Mouse (Mus musculus) erythroblast, adult 5-6 weeks (primary cell): ENCODE data around the gene Clec2g. TPM values are rescaled to one million over a fixed set of nuclear protein-coding genes. Genes with fewer than 3 reads are reported as not detected.
"Not testable (repeated sequence)": the region's sequence is repeated elsewhere in the genome, so short reads cannot be mapped to it uniquely, and the experiment has no call there.

Experiments
- ATAC-seq: replicated peaks from 2 replicates; pipeline ENCODE4 v1.8.0; 2016; ENCODE audit warnings: moderate number of reproducible peaks, mild to moderate bottlenecking, moderate TSS enrichment, inconsistent platforms; ENCODE audit not compliant: poor library complexity, low FRiP score, severe bottlenecking
- total RNA-seq, 2 experiments: library from RNA; stranded (forward) in 1 of 2; stranded (reverse) in 1 of 2; fragments of 150-400 nt in 1 of 2; fragments of 200-764, 138-1000 nt in 1 of 2; gene quantifications; 2 replicates each; pipeline versions ENCODE4 v1.2.3 to v1.2.4; 2015 to 2017; ENCODE audit warnings: low replicate concordance in 2 of 2

Clec2g gene
- total RNA-seq, 2 experiments from 2014 or later, result not detected

GRCm38 (mm10) chr6:129009846-129010504 is 75.8 kb downstream of the Clec2g start:
- ATAC-seq, result not testable (repeated sequence)

- ATAC-seq, result no peak
These were observed 76.3 kb downstream of the Clec2g start for GRCm38 (mm10) chr6:129010505-129010873.

- not testable (repeated sequence) for ATAC-seq
These were observed 77.8 kb downstream of the Clec2g start for GRCm38 (mm10) chr6:129012012-129012411.

- no peak for ATAC-seq
These were observed 78.8 kb downstream of the Clec2g start for GRCm38 (mm10) chr6:129012966-129013365.

- ATAC-seq, result no peak
These were observed 79.6 kb downstream of the Clec2g start for GRCm38 (mm10) chr6:129013762-129014276.

- no peak for ATAC-seq
These were observed 80.2 kb downstream of the Clec2g start for GRCm38 (mm10) chr6:129014399-129014798.

GRCm38 (mm10) chr6:129027451-129028248 is 93.5 kb downstream of the Clec2g start:
- ATAC-seq, result no peak

GRCm38 (mm10) chr6:129030175-129030824 is 96.1 kb downstream of the Clec2g start:
- no peak for ATAC-seq

- ATAC-seq, result no peak
These were observed 96.8 kb downstream of the Clec2g start for GRCm38 (mm10) chr6:129030964-129031363.

- ATAC-seq, result no peak
These were observed 99.2 kb downstream of the Clec2g start for GRCm38 (mm10) chr6:129033397-129033796.

Other genes with a start within 250 kb of the Clec2g start
- not detected in 2 replicates for gene Klrb1, start 211.3 kb upstream of the Clec2g start, total RNA-seq (2015; ENCODE audit: low replicate concordance)
- not detected in 2 replicates for gene Klrb1, start 211.3 kb upstream of the Clec2g start, total RNA-seq (2017; ENCODE audit: low replicate concordance)
- not detected in 2 replicates for gene Klrb1c, start 145.2 kb upstream of the Clec2g start, total RNA-seq (2015; ENCODE audit: low replicate concordance)
- 0.68 and 1.8 TPM in 2 replicates for gene Klrb1c, start 145.2 kb upstream of the Clec2g start, total RNA-seq (2017; ENCODE audit: low replicate concordance)
- 1.7 and 3.8 TPM in 2 replicates for gene Gm44511, start 108.1 kb upstream of the Clec2g start, total RNA-seq (2015; ENCODE audit: low replicate concordance)
- gene Gm44511, start 108.1 kb upstream of the Clec2g start, total RNA-seq (2017; ENCODE audit: low replicate concordance), result not detected in 2 replicates
- gene Klrb1b, start 108.0 kb upstream of the Clec2g start, total RNA-seq (2015; ENCODE audit: low replicate concordance), result 2.1 TPM in 1 of 2 replicates, not detected in the other
- gene Klrb1b, start 108.0 kb upstream of the Clec2g start, total RNA-seq (2017; ENCODE audit: low replicate concordance), result 0.94 TPM in 1 of 2 replicates, not detected in the other
- gene Clec2i, start 46.8 kb upstream of the Clec2g start, total RNA-seq (2015; ENCODE audit: low replicate concordance), result 2.7 and 5.4 TPM in 2 replicates
- gene Clec2i, start 46.8 kb upstream of the Clec2g start, total RNA-seq (2017; ENCODE audit: low replicate concordance), result 3.8 and 4.0 TPM in 2 replicates
- 11.3 and 24.5 TPM in 2 replicates for gene BC035044, start 43.3 kb upstream of the Clec2g start, total RNA-seq (2015; ENCODE audit: low replicate concordance)
- 14.5 and 19.4 TPM in 2 replicates for gene BC035044, start 43.3 kb upstream of the Clec2g start, total RNA-seq (2017; ENCODE audit: low replicate concordance)
- gene Klrb1f, start 111.5 kb downstream of the Clec2g start, total RNA-seq (2015; ENCODE audit: low replicate concordance), result 5.2 and 12.3 TPM in 2 replicates
- 0.84 and 2.5 TPM in 2 replicates for gene Klrb1f, start 111.5 kb downstream of the Clec2g start, total RNA-seq (2017; ENCODE audit: low replicate concordance)
- not detected in 2 replicates for gene Clec2e, start 166.5 kb downstream of the Clec2g start, total RNA-seq (2015; ENCODE audit: low replicate concordance)
- not detected in 2 replicates for gene Clec2e, start 166.5 kb downstream of the Clec2g start, total RNA-seq (2017; ENCODE audit: low replicate concordance)
- gene Clec2d, start 246.2 kb downstream of the Clec2g start, total RNA-seq (2015; ENCODE audit: low replicate concordance), result 4.2 and 9.0 TPM in 2 replicates
- gene Clec2d, start 246.2 kb downstream of the Clec2g start, total RNA-seq (2017; ENCODE audit: low replicate concordance), result 37.6 and 44.3 TPM in 2 replicates